Mouse (Mus musculus): ENCODE results near the gene Adipor1. TPM values are rescaled to one million over a fixed set of nuclear protein-coding genes. Genes with fewer than 3 reads are reported as not detected.

The Adipor1 gene
- polyA plus RNA-seq, 1 experiment from 2014 or later: 123 TPM

DNA sequence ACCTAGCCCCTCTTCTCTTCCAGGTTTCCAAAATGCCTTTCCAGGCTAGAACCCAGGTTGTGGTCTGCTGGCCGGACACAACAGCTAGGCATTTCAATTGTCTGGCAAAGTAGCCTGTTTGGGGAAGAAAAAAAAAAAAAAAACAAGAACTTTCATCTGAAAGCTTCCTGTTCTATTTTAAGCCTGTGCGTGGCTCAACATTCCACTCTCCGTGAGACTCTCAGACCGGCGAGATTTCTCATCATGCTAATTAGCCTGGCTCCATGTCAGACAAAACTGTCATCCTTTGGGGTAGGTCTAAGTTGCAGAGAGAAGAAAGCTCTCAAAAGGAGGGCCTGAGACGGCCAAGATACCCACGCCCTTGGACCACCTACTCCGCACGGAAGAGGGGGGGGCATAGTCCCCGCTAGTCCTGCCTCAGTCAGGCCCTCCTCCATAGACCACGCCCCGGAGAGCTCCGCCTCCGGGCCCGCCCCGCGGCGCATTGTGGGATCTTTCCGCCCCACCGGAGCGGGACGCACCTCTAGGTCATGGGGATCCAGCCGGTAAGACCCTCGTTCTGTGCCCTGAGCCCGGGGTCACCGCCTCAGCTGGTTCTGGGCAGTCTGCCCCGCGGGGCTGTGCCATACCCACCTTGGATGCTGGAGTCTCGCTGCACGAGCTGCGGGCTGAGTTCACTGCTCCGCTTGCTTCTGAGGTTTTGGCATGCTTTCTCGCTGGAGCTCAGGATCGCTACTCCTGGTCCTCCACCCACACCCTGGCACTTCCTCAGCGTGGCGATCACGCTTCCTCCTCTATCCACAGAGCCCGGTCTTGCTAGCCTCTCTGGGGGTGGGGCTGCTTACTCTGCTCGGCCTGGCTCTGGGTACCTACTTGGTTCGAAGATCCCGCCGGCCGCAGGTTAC is 9.4 kb upstream of the Adipor1 start, which contains the start of gene Cyb5r1:
Gene Cyb5r1, plus strand, starts transcription at position 51 of the 905 bp plus-strand sequence.
- TF ChIP-seq CTCF (IDR thresholded peaks at IDR 0.05): no peak
- TF ChIP-seq EP300 (IDR thresholded peaks at IDR 0.05): no peak
- ATAC-seq (peak; percentile 97), DNase-seq (ENCODE audit: low spot score) (peak; percentile 85)
- Histone ChIP-seq H3K9ac (replicated peaks; ENCODE audit: low read depth) (peak within 1 kb of the TSS; percentile 62), H3K27ac (ENCODE audit: low read length) (peak within 1 kb of the TSS; percentile 57), H3K9me3 (ENCODE audit: low read length) (no peaks in the 10 kb centered on the region), H3K4me2 (replicated peaks; ENCODE audit: low read depth, low read length) (peak within 1 kb of the TSS; percentile 92), H3K4me1 (ENCODE audit: insufficient read depth, low read depth, low read length) (peaks cover 5% of the 10 kb centered on the region), H3K4me3 (ENCODE audit: low read depth, low read length) (peak within 1 kb of the TSS; percentile 70), H3K36me3 (ENCODE audit: insufficient read depth, low read length) (no peaks in the 10 kb centered on the region), H3K27me3 (replicated peaks; ENCODE audit: insufficient read depth, low read length) (no peaks in the 10 kb centered on the region)
- WGBS: 2% methylated on average over 39 of the region's 43 CpGs

DNA sequence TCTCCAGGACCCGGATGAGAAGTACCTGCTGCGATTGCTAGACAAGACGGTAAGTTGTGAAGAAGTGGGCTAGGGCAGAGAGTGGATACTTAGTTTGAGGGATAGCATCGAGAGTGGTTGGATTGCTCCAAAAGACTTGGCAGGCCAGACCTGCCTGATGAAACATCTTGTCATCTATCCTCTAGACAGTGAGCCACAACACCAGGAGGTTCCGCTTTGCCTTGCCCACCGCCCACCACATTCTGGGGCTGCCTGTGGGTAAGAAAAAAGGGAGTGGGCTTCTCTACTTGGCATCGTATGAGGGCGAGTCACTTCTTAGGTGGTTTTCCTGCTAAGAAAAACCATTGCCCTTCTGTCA is 8.8 kb upstream of the Adipor1 start:
- TF ChIP-seq EP300 (IDR thresholded peaks at IDR 0.05) (no peak), CTCF (IDR thresholded peaks at IDR 0.05) (no peak)
- Histone ChIP-seq H3K4me3 (ENCODE audit: low read depth, low read length) (peak overlapping the region; percentile 70), H3K27me3 (replicated peaks; ENCODE audit: insufficient read depth, low read length) (no peaks in the 10 kb centered on the region), H3K36me3 (ENCODE audit: insufficient read depth, low read length) (no peaks in the 10 kb centered on the region), H3K9ac (replicated peaks; ENCODE audit: low read depth) (peak overlapping the region; percentile 62), H3K9me3 (ENCODE audit: low read length) (no peaks in the 10 kb centered on the region), H3K4me2 (replicated peaks; ENCODE audit: low read depth, low read length) (peak overlapping the region; percentile 92), H3K4me1 (ENCODE audit: insufficient read depth, low read depth, low read length) (peaks cover 5% of the 10 kb centered on the region), H3K27ac (ENCODE audit: low read length) (peak overlapping the region; percentile 57; the same call in 1 of the 2 replicates)
- WGBS: 19% methylated on average over 8 of the region's 8 CpGs
- ATAC-seq (peak; percentile 14), DNase-seq (ENCODE audit: low spot score) (no peak)

DNA sequence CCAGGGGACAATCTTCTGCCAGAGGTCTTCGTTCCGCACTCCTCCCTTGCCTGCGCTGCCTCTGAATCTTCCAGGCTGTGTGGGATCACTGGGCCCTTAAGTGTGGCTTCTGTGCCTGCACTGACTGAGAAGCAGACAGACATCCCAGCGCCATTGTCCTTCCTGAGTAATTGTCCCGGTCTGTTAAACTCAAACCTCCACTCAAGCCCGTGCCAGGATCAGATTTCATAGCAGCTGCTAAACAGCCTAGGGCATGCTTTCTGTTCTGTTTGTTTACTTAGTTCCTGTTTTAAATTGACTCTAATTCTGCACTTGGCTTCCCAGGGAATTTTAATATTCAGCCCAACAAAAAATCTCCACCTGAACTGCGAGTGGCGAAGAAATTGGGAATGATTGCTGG is 7.1 kb upstream of the Adipor1 start:
- TF ChIP-seq EP300 (IDR thresholded peaks at IDR 0.05) (no peak), CTCF (IDR thresholded peaks at IDR 0.05) (no peak)
- H3K9me3 ChIP-seq (ENCODE audit: low read length): no peaks in the 10 kb centered on the region
- ATAC-seq (no peak), DNase-seq (ENCODE audit: low spot score) (no peak)
- H3K9ac ChIP-seq (replicated peaks; ENCODE audit: low read depth): no peak overlapping the region
- H3K4me1 ChIP-seq (ENCODE audit: insufficient read depth, low read depth, low read length): peaks cover 5% of the 10 kb centered on the region
- no peak overlapping the region for H3K4me2 ChIP-seq (replicated peaks; ENCODE audit: low read depth, low read length)
- no peak overlapping the region for H3K4me3 ChIP-seq (ENCODE audit: low read depth, low read length)
- WGBS: 82% methylated on average over 8 of the region's 8 CpGs
- H3K27me3 ChIP-seq (replicated peaks; ENCODE audit: insufficient read depth, low read length): no peaks in the 10 kb centered on the region
- H3K27ac ChIP-seq (ENCODE audit: low read length): no peak overlapping the region
- no peaks in the 10 kb centered on the region for H3K36me3 ChIP-seq (ENCODE audit: insufficient read depth, low read length)

DNA sequence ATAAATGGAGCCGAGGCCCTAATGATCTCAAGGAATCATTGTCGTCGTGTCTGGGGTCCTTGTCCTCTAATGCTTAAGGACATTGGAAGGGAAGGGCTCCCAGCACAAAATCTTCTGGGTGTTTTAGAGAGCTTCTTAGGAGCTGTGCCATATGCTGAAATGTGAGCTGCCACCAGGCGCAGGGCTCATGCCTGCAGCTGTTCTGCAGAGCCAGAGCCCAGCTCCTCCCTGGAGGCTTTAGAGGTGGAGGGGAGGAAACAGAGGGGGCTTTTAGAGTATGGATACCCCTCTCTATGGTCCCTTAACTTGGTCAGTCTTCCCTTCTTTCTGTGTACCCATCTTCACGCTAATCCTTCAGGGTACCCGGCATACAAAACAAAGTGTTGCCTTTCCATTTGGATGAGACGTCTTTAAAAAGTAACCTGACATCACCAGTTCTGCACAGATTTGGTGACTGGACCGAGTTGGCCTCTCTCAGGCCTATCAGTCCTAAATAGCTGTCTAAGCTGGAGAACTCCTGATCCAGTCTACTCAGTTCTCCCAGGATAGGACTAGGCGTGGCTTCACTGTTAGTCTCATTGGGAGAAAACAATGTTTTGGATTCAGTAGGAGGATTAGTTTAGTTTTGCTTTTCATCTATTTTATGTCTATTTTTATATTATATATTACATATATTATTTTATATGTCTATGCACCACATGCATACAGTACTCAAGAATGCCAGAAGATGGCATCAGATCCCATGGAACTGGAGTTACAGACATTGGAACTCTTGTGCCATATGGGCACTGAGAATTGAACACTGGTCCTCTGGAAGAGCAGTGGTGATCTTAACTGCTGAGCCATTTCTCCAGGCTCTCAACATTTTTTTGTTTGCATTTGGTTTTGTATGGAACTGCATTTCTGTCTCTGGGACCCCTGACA is 3.2 kb upstream of the Adipor1 start:
- H3K4me1 ChIP-seq (ENCODE audit: insufficient read depth, low read depth, low read length): peaks cover 7% of the 10 kb centered on the region; the same call in 1 of the 2 replicates
- H3K4me3 ChIP-seq (ENCODE audit: low read depth, low read length): no peak overlapping the region
- no peaks in the 10 kb centered on the region for H3K27me3 ChIP-seq (replicated peaks; ENCODE audit: insufficient read depth, low read length)
- no peak overlapping the region for H3K9ac ChIP-seq (replicated peaks; ENCODE audit: low read depth)
- no peak for ATAC-seq
- no peak for DNase-seq (ENCODE audit: low spot score)
- H3K36me3 ChIP-seq (ENCODE audit: insufficient read depth, low read length): no peaks in the 10 kb centered on the region
- H3K27ac ChIP-seq (ENCODE audit: low read length): no peak overlapping the region
- no peaks in the 10 kb centered on the region for H3K9me3 ChIP-seq (ENCODE audit: low read length)
- WGBS: 90% methylated on average over 9 of the region's 9 CpGs
- no peak overlapping the region for H3K4me2 ChIP-seq (replicated peaks; ENCODE audit: low read depth, low read length)
- 0 out of 2 replicates have a peak, but pooled peaks have one; percentile 2 for TF ChIP-seq CTCF (IDR thresholded peaks at IDR 0.05)
- no peak for TF ChIP-seq EP300 (IDR thresholded peaks at IDR 0.05)

DNA sequence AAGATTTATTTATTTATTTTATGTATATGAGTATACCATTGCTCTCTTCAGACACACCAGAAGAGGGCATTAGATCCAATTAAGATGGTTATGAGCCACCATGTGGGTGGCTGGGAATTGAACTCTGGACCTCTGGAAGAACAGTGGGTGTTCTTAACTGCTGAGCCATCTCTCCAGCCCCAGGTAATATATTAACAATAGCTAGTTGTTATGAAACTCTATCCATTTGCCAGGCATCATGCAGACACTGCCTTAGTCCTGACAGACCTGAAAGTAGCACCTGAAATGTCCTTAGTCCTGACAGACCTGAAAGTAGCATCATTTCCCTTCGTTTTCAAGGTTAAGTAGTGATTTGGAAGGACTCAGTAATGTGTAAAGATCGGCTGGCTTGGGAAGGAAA is 1.1 kb upstream of the Adipor1 start:
- Histone ChIP-seq H3K9ac (replicated peaks; ENCODE audit: low read depth) (no peak overlapping the region), H3K36me3 (ENCODE audit: insufficient read depth, low read length) (no peaks in the 10 kb centered on the region), H3K27me3 (replicated peaks; ENCODE audit: insufficient read depth, low read length) (no peaks in the 10 kb centered on the region), H3K4me3 (ENCODE audit: low read depth, low read length) (no peak overlapping the region), H3K4me2 (replicated peaks; ENCODE audit: low read depth, low read length) (no peak overlapping the region), H3K9me3 (ENCODE audit: low read length) (no peaks in the 10 kb centered on the region), H3K27ac (ENCODE audit: low read length) (peak overlapping the region; percentile 97), H3K4me1 (ENCODE audit: insufficient read depth, low read depth, low read length) (peaks cover 11% of the 10 kb centered on the region; the same call in 1 of the 2 replicates)
- WGBS: 42% methylated on average over 2 of the region's 2 CpGs
- no peak for DNase-seq (ENCODE audit: low spot score)
- ATAC-seq: no peak
- TF ChIP-seq EP300 (IDR thresholded peaks at IDR 0.05) (no peak), CTCF (IDR thresholded peaks at IDR 0.05) (no peak)

All from lung, postnatal 0 days (tissue).